Mouse (Mus musculus) intestine, postnatal 0 days (tissue): Measurements from ENCODE around the gene Adora2a. TPM values are rescaled to one million over a fixed set of nuclear protein-coding genes. Genes with fewer than 3 reads are reported as not detected.
A peak's percentile ranks its signal among the peaks of the same experiment; 100 is the strongest.

ENCODE experiments used
- ATAC-seq: fragments of 200-750 bp; cut with Nextera tagmentation; 2 replicates; pipeline ENCODE4 v1.8.0; 2017; ENCODE audit warnings: mild to moderate bottlenecking, moderate TSS enrichment, moderate library complexity
- H3K27ac ChIP-seq: fragments of 300-500 bp; sonication (generic); 2 replicates; pipeline ENCODE4 v1.5.1; 2014; ENCODE audit warnings: mild to moderate bottlenecking, low read depth, low read length, moderate library complexity
- H3K27me3 ChIP-seq: fragments of 300-500 bp; sonication (generic); replicated peaks from 2 replicates; pipeline ENCODE4 v1.6.1; 2014; ENCODE audit warnings: low read length, mixed read lengths; ENCODE audit not compliant: control insufficient read depth, insufficient read depth
- H3K36me3 ChIP-seq: fragments of 300-500 bp; sonication (generic); 2 replicates; pipeline ENCODE4 v1.6.1; 2014; ENCODE audit warnings: mild to moderate bottlenecking, moderate library complexity; ENCODE audit not compliant: control insufficient read depth, insufficient read depth
- H3K4me1 ChIP-seq: fragments of 300-500 bp; sonication (generic); replicated peaks from 2 replicates; pipeline ENCODE4 v1.6.1; 2014; ENCODE audit warnings: antibody characterized with exemption, low read length, mixed read lengths; ENCODE audit not compliant: control insufficient read depth, insufficient read depth
- H3K4me2 ChIP-seq: fragments of 300-500 bp; sonication (generic); replicated peaks from 2 replicates; pipeline ENCODE4 v1.6.1; 2014; ENCODE audit warnings: low read depth, mild to moderate bottlenecking, moderate library complexity
- H3K4me3 ChIP-seq: fragments of 300-500 bp; sonication (generic); 2 replicates; pipeline ENCODE4 v1.5.1; 2014; ENCODE audit warnings: low read depth, low read length
- H3K9ac ChIP-seq: fragments of 300-500 bp; sonication (generic); 2 replicates; pipeline ENCODE4 v1.6.1; 2014; ENCODE audit warnings: mild to moderate bottlenecking, low read depth, low read length
- H3K9me3 ChIP-seq: fragments of 300-500 bp; sonication (generic); 2 replicates; pipeline ENCODE4 v1.6.1; 2016; ENCODE audit warnings: mixed run types; ENCODE audit not compliant: control insufficient read depth
- CTCF ChIP-seq: sonication (generic); IDR thresholded peaks from 2 replicates; pipeline ENCODE4 v1.5.1; 2016; ENCODE audit warnings: low read depth, mild to moderate bottlenecking, control low read depth, antibody characterized with exemption, moderate library complexity
- WGBS: fragments of 180-500 bp; shearing (Covaris S2); extraction: QIAGEN DNeasy Blood & Tissue Kit; methylation state at CpG from one replicate; pipeline ENCODE4 v1.1.7; 2014; 5-methylcytosine and 5-hydroxymethylcytosine counted together
- polyA plus RNA-seq: library from polyadenylated mRNA; unstranded; fragments of >200 nt; fragmentation: Nextera tagmentation; extraction: Ambion mirVana; gene quantifications from 2 replicates; pipeline ENCODE4 v1.2.1, GENCODE M21; 2015

Gene Adora2a
- polyA plus RNA-seq, 1 experiment from 2014 or later = 1.4 TPM

GRCm38 (mm10) chr10:75315756-75316155 is 921 bp upstream of the Adora2a start:
- Histone ChIP-seq H3K27ac (no peak overlapping the region), H3K4me2 (no peak overlapping the region), H3K36me3 (peaks cover 16% of the 10 kb centered on the region; the same call in 1 of the 2 replicates), H3K9me3 (no peaks in the 10 kb centered on the region), H3K4me3 (no peak overlapping the region), H3K9ac (no peak overlapping the region), H3K27me3 (peaks cover 17% of the 10 kb centered on the region), H3K4me1 (0 out of 2 replicates have a peak, but pooled peaks cover 2% of the 10 kb centered on the region)
- TF ChIP-seq CTCF = no peak
- WGBS = 78% methylated on average over 8 of the region's 8 CpGs
- no peak for ATAC-seq

- peak overlapping the region; percentile 60; the same call in 1 of the 2 replicates for H3K9ac ChIP-seq
- no peaks in the 10 kb centered on the region for H3K9me3 ChIP-seq
- H3K27me3 ChIP-seq = peaks cover 17% of the 10 kb centered on the region
- H3K36me3 ChIP-seq = peaks cover 10% of the 10 kb centered on the region; the same call in 1 of the 2 replicates
- H3K4me2 ChIP-seq = peak overlapping the region; percentile 92
- no peak for TF ChIP-seq CTCF
- no peak overlapping the region for H3K27ac ChIP-seq
- 5% methylated on average over 9 of the region's 9 CpGs for WGBS
- H3K4me1 ChIP-seq = 0 out of 2 replicates have a peak, but pooled peaks cover 2% of the 10 kb centered on the region
- ATAC-seq = no peak
- peak overlapping the region; percentile 52 for H3K4me3 ChIP-seq
Measured at GRCm38 (mm10) chr10:75316472-75316871, 205 bp upstream of the Adora2a start.

GRCm38 (mm10) chr10:75316908-75317761 is 458 bp downstream of the Adora2a start:
- peak; percentile 63; the same call in 1 of the 2 replicates for ATAC-seq
- Histone ChIP-seq H3K36me3 (peaks cover 3% of the 10 kb centered on the region; the same call in 1 of the 2 replicates), H3K27ac (no peak overlapping the region), H3K27me3 (peaks cover 17% of the 10 kb centered on the region), H3K4me3 (peak overlapping the region; percentile 52), H3K9ac (peak overlapping the region; percentile 60), H3K9me3 (no peaks in the 10 kb centered on the region), H3K4me1 (0 out of 2 replicates have a peak, but pooled peaks cover 2% of the 10 kb centered on the region), H3K4me2 (peak overlapping the region; percentile 92)
- peak; percentile 90 for TF ChIP-seq CTCF
- WGBS = 1% methylated on average over 81 of the region's 81 CpGs

GRCm38 (mm10) chr10:75318206-75318605 is 1.5 kb downstream of the Adora2a start:
- Histone ChIP-seq H3K4me1 (0 out of 2 replicates have a peak, but pooled peaks cover 2% of the 10 kb centered on the region), H3K36me3 (no peaks in the 10 kb centered on the region; the same call in 1 of the 2 replicates), H3K27me3 (peaks cover 17% of the 10 kb centered on the region), H3K4me3 (no peak overlapping the region), H3K9ac (no peak overlapping the region), H3K9me3 (no peaks in the 10 kb centered on the region), H3K27ac (no peak overlapping the region), H3K4me2 (peak overlapping the region; percentile 92; the same call in 1 of the 2 replicates)
- no peak for TF ChIP-seq CTCF
- 75% methylated on average over 6 of the region's 6 CpGs for WGBS
- no peak for ATAC-seq

GRCm38 (mm10) chr10:75320321-75320720 is 3.6 kb downstream of the Adora2a start:
- Histone ChIP-seq H3K4me2 (no peak overlapping the region), H3K36me3 (no peaks in the 10 kb centered on the region), H3K4me1 (0 out of 2 replicates have a peak, but pooled peaks cover 2% of the 10 kb centered on the region), H3K9ac (no peak overlapping the region), H3K9me3 (no peaks in the 10 kb centered on the region), H3K27me3 (peaks cover 17% of the 10 kb centered on the region), H3K4me3 (no peak overlapping the region), H3K27ac (no peak overlapping the region)
- no peak for ATAC-seq
- no peak for TF ChIP-seq CTCF
- WGBS = 36% methylated on average over 4 of the region's 4 CpGs

GRCm38 (mm10) chr10:75322966-75323365 is 6.3 kb downstream of the Adora2a start:
- Histone ChIP-seq H3K4me1 (no peaks in the 10 kb centered on the region), H3K4me3 (no peak overlapping the region), H3K9ac (no peak overlapping the region), H3K36me3 (no peaks in the 10 kb centered on the region; the same call in 1 of the 2 replicates), H3K27ac (no peak overlapping the region), H3K4me2 (no peak overlapping the region), H3K9me3 (no peaks in the 10 kb centered on the region), H3K27me3 (peaks cover 7% of the 10 kb centered on the region; the same call in 1 of the 2 replicates)
- no peak for ATAC-seq
- no peak for TF ChIP-seq CTCF
- WGBS = 66% methylated on average over 6 of the region's 6 CpGs
